Mouse (Mus musculus) forebrain, embryonic 13.5 days (tissue): ENCODE data around the gene Slc25a1. TPM values are rescaled to one million over a fixed set of nuclear protein-coding genes. Genes with fewer than 3 reads are reported as not detected.

Source experiments
- ATAC-seq: fragments of 200-750 bp; cut with Nextera tagmentation; 2 replicates; pipeline ENCODE4 v1.8.0; 2017
- H3K27ac ChIP-seq: fragments of 300-500 bp; sonication (generic); 2 replicates; pipeline ENCODE4 v1.5.1; 2015; ENCODE audit warnings: inconsistent platforms, mild to moderate bottlenecking, moderate library complexity
- H3K27me3 ChIP-seq: fragments of 300-500 bp; sonication (generic); 2 replicates; pipeline ENCODE4 v1.6.1; 2015; ENCODE audit warnings: mild to moderate bottlenecking, inconsistent platforms
- H3K36me3 ChIP-seq: fragments of 300-500 bp; sonication (generic); 2 replicates; pipeline ENCODE4 v1.6.1; 2015; ENCODE audit warnings: mild to moderate bottlenecking, inconsistent platforms; ENCODE audit not compliant: poor library complexity, severe bottlenecking
- H3K4me1 ChIP-seq: fragments of 300-500 bp; sonication (generic); 2 replicates; pipeline ENCODE4 v1.6.1; 2015; ENCODE audit warnings: inconsistent platforms
- H3K4me2 ChIP-seq: fragments of 300-500 bp; sonication (generic); 2 replicates; pipeline ENCODE4 v1.6.1; 2015; ENCODE audit warnings: inconsistent platforms, mild to moderate bottlenecking, moderate library complexity
- H3K4me3 ChIP-seq: fragments of 300-500 bp; sonication (generic); 2 replicates; pipeline ENCODE4 v1.5.1; 2015; ENCODE audit warnings: mild to moderate bottlenecking, inconsistent platforms
- H3K9ac ChIP-seq: fragments of 300-500 bp; sonication (generic); 2 replicates; pipeline ENCODE4 v1.6.1; 2015; ENCODE audit warnings: mild to moderate bottlenecking, inconsistent platforms
- H3K9me3 ChIP-seq: fragments of 300-500 bp; sonication (generic); replicated peaks from 2 replicates; pipeline ENCODE4 v1.6.1; 2016; ENCODE audit warnings: inconsistent platforms
- WGBS: fragments of 180-500 bp; shearing (Covaris S2); methylation state at CpG from one replicate; pipeline ENCODE4 v1.1.7; 2015; 5-methylcytosine and 5-hydroxymethylcytosine counted together
- polyA plus RNA-seq: library from polyadenylated mRNA; unstranded; fragments of >200 nt; fragmentation: Nextera tagmentation; extraction: Ambion mirVana; gene quantifications from 2 replicates; pipeline ENCODE4 v1.2.1, GENCODE M21; 2015

The Slc25a1 gene
- polyA plus RNA-seq, 1 experiment from 2014 or later, result 104 TPM

GRCm38 (mm10) chr16:17914307-17915249, 13.4 kb downstream of the Slc25a1 start, which contains the start of gene Gsc2:
TSS of gene Gsc2 (minus strand) at chr16:17915059.
- Histone ChIP-seq H3K27ac (no peak within 1 kb of the TSS), H3K4me1 (peaks cover 21% of the 10 kb centered on the region), H3K36me3 (no peaks in the 10 kb centered on the region), H3K27me3 (peaks cover 70% of the 10 kb centered on the region), H3K4me3 (peak within 1 kb of the TSS; percentile 34), H3K9ac (peak within 1 kb of the TSS; percentile 34), H3K4me2 (peak within 1 kb of the TSS; percentile 57), H3K9me3 (no peaks in the 10 kb centered on the region)
- no peak for ATAC-seq
- WGBS, result under 1% methylated on average over 84 of the region's 106 CpGs

DNA sequence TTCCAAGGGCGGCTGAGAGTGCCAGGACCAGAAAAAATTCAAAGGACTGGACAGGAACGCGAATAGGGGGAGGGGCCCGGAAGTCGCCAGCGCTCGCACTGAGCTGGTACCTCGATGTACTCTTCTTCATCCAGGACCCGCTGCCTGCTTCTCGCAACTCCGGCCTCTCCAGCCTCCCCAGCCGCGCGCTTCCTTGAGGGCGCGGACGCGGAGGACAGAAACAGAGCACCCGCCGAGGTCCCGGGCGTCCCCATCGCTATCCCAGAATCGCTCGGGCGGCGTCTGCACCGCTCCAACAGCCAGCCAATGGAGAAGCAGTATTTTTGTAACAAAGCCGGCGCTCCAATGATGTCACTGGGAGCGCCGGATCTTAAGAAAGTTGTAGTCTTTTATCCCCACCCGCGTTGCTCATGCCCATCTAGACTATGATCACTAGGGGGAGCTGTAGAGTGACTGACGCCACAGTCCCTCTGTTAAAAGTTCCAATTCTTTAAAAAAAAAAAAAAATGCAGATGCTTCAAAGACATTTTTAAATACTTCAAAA, 16.9 kb downstream of the Slc25a1 start, which contains the start of gene Ess2:
Ess2 (minus strand) TSS at position 297 of the 544 bp plus-strand sequence.
- H3K4me3 ChIP-seq, result peak within 1 kb of the TSS; percentile 78
- peak within 1 kb of the TSS; percentile 52; the same call in 1 of the 2 replicates for H3K27ac ChIP-seq
- H3K36me3 ChIP-seq, result peaks cover 34% of the 10 kb centered on the region
- ATAC-seq, result peak; percentile 97
- H3K9me3 ChIP-seq, result no peaks in the 10 kb centered on the region
- under 1% methylated on average over 35 of the region's 35 CpGs for WGBS
- H3K27me3 ChIP-seq, result peaks cover 46% of the 10 kb centered on the region
- peak within 1 kb of the TSS; percentile 97 for H3K4me2 ChIP-seq
- H3K9ac ChIP-seq, result peak within 1 kb of the TSS; percentile 85
- H3K4me1 ChIP-seq, result peaks cover 21% of the 10 kb centered on the region

GRCm38 (mm10) chr16:17898462-17898861, 29.6 kb downstream of the Slc25a1 start, which contains the start of the genes Dgcr2 and Tssk2:
TSS of gene Dgcr2 (minus strand) at chr16:17898562.
TSS of gene Tssk2 (plus strand) at chr16:17898637.
- Histone ChIP-seq H3K9ac (no peak within 1 kb of the TSS), H3K4me1 (no peaks in the 10 kb centered on the region), H3K36me3 (peaks cover 52% of the 10 kb centered on the region), H3K4me3 (no peak within 1 kb of the TSS), H3K9me3 (no peaks in the 10 kb centered on the region), H3K27ac (no peak within 1 kb of the TSS), H3K4me2 (no peak within 1 kb of the TSS), H3K27me3 (0 out of 2 replicates have a peak, but pooled peaks cover 3% of the 10 kb centered on the region)
- 90% methylated on average over 14 of the region's 14 CpGs for WGBS
- ATAC-seq, result no peak

GRCm38 (mm10) chr16:17896091-17896490, 31.9 kb downstream of the Slc25a1 start:
- Histone ChIP-seq H3K4me2 (no peak overlapping the region), H3K27me3 (0 out of 2 replicates have a peak, but pooled peaks cover 3% of the 10 kb centered on the region), H3K36me3 (peaks cover 28% of the 10 kb centered on the region), H3K9ac (no peak overlapping the region), H3K9me3 (no peaks in the 10 kb centered on the region), H3K27ac (no peak overlapping the region), H3K4me3 (no peak overlapping the region), H3K4me1 (peaks cover 10% of the 10 kb centered on the region)
- ATAC-seq, result no peak

DNA sequence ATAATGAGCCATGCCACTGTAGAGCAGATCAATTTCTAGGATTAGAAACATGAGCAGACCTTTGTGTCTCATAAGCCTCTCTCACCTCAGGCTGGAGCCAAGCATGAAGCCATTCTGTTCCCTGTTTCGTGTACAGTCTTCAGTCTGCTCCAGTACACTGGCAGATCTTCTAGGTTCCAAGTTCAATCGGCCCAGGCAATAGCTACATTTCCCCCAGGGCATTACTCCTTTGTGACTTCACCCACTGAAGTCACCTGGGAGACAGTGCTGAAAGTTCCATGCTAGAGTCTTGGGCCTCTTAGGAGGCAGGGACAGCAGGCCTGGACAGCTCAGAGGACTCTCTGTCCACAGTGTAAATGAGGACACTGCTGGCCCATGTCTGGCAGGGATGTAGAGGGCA, 34.1 kb downstream of the Slc25a1 start, which contains the start of gene Tssk1:
Tssk1 (plus strand) TSS at position 301 of the 400 bp plus-strand sequence.
- no peak within 1 kb of the TSS for H3K9ac ChIP-seq
- 0 out of 2 replicates have a peak, but pooled peaks cover 3% of the 10 kb centered on the region for H3K27me3 ChIP-seq
- no peak for ATAC-seq
- WGBS, result 91% methylated on average over 2 of the region's 2 CpGs
- H3K4me2 ChIP-seq, result no peak within 1 kb of the TSS
- H3K36me3 ChIP-seq, result peaks cover 7% of the 10 kb centered on the region
- H3K4me1 ChIP-seq, result peaks cover 26% of the 10 kb centered on the region
- H3K4me3 ChIP-seq, result no peak within 1 kb of the TSS
- no peak within 1 kb of the TSS for H3K27ac ChIP-seq
- H3K9me3 ChIP-seq, result no peaks in the 10 kb centered on the region

DNA sequence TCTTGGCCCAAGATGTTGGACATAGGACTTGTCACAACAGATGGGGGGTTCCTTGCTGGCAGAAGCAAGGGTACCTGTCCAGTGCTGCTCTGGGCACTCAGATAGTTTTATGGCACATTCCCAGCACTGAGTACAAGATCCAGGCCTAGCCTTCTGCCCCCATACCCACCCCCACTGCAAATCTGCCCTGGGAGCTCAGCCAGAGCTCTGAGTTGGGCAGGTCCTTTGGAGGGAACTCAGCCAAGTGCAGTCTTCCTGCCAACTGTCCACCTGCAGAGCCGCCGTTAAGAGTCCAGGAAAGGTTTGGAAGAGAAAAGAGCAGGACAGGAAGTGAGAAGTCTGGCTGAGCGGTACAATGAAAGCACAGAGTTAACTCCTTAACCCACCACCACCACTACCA, 35.4 kb downstream of the Slc25a1 start:
- H3K27ac ChIP-seq, result no peak overlapping the region
- no peak overlapping the region for H3K9ac ChIP-seq
- no peak overlapping the region for H3K4me3 ChIP-seq
- H3K4me2 ChIP-seq, result no peak overlapping the region; the same call in 1 of the 2 replicates
- no peaks in the 10 kb centered on the region for H3K36me3 ChIP-seq
- 71% methylated on average over 3 of the region's 3 CpGs for WGBS
- peaks cover 26% of the 10 kb centered on the region for H3K4me1 ChIP-seq
- H3K27me3 ChIP-seq, result 0 out of 2 replicates have a peak, but pooled peaks cover 3% of the 10 kb centered on the region
- ATAC-seq, result no peak
- H3K9me3 ChIP-seq, result no peaks in the 10 kb centered on the region

- Histone ChIP-seq H3K9me3 (no peaks in the 10 kb centered on the region), H3K4me3 (peak within 1 kb of the TSS; percentile 95), H3K4me1 (peaks cover 30% of the 10 kb centered on the region), H3K9ac (peak within 1 kb of the TSS; percentile 97), H3K36me3 (no peaks in the 10 kb centered on the region), H3K4me2 (peak within 1 kb of the TSS; percentile 73), H3K27me3 (0 out of 2 replicates have a peak, but pooled peaks cover 3% of the 10 kb centered on the region), H3K27ac (peak within 1 kb of the TSS; percentile 94)
- WGBS, result 2% methylated on average over 38 of the region's 38 CpGs
- ATAC-seq, result peak; percentile 97
These were observed 36.5 kb downstream of the Slc25a1 start, which contains the start of gene Gm20518 for GRCm38 (mm10) chr16:17891567-17891959. TSS of gene Gm20518 (minus strand) at chr16:17891671.

DNA sequence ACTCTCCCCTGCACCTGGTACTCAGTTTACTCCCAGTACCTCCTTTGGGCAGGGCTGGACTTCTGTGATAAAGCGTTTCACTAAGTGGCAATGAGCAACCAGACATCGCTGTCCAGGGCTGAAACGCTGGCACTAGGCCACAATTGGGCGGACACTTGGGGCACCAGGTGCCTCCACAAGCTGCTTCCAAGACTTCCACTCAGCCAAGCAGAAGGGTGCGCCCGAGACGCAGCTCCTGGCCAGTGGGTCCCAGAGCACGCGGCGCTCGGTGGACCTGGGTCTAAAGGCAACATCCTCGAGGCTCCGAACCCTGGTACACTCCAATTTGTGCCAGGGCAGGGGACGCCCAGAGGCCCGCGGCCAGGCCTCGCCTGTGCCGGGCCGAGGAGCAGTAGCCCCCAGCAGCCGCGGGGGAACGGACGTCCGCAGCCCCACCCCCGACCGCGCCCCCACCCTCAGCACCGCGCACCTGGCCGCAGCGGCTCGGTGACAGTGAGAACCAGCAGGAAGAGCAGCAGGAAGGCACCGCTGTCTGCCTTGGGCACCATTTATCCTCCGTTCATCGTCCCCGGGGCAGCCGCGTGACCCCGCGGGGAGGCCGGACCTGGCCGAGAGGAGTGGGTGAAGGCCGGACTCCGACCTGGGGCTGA, 37.0 kb downstream of the Slc25a1 start:
- H3K9me3 ChIP-seq, result no peaks in the 10 kb centered on the region
- 0 out of 2 replicates have a peak, but pooled peaks cover 3% of the 10 kb centered on the region for H3K27me3 ChIP-seq
- H3K27ac ChIP-seq, result peak overlapping the region; percentile 94
- peaks cover 33% of the 10 kb centered on the region for H3K4me1 ChIP-seq
- H3K9ac ChIP-seq, result peak overlapping the region; percentile 97
- no peaks in the 10 kb centered on the region for H3K36me3 ChIP-seq
- peak overlapping the region; percentile 73 for H3K4me2 ChIP-seq
- 1% methylated on average over 44 of the region's 44 CpGs for WGBS
- peak overlapping the region; percentile 95 for H3K4me3 ChIP-seq
- ATAC-seq, result peak; percentile 59

DNA sequence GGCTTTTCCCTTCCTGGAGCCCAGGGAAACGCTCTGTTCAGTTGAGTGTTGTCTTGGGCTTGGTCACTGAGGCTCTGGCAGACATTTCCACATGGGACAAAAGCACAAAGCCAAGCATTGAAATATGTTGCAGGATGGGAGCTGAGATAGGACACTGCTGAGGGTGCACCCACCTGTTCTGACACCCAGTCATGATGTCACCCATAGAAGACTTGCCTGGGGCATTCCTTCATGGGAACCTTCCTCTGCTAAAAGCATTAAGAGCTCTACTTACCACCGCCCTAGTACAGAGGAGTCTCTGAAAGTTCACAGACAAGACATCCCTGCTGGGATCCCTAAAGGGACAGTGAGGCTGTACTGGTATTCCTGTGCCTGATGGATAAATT, 37.7 kb downstream of the Slc25a1 start:
- Histone ChIP-seq H3K4me1 (peaks cover 36% of the 10 kb centered on the region), H3K36me3 (no peaks in the 10 kb centered on the region), H3K27ac (no peak overlapping the region), H3K9me3 (no peaks in the 10 kb centered on the region), H3K4me3 (peak overlapping the region; percentile 95), H3K9ac (peak overlapping the region; percentile 97), H3K27me3 (0 out of 2 replicates have a peak, but pooled peaks cover 3% of the 10 kb centered on the region), H3K4me2 (peak overlapping the region; percentile 73)
- WGBS, result 56% methylated on average over 2 of the region's 2 CpGs
- no peak for ATAC-seq

GRCm38 (mm10) chr16:17889689-17890341, 38.2 kb downstream of the Slc25a1 start:
- peak overlapping the region; percentile 73 for H3K4me2 ChIP-seq
- H3K36me3 ChIP-seq, result no peaks in the 10 kb centered on the region
- H3K27me3 ChIP-seq, result 0 out of 2 replicates have a peak, but pooled peaks cover 3% of the 10 kb centered on the region
- no peak overlapping the region for H3K27ac ChIP-seq
- H3K9me3 ChIP-seq, result no peaks in the 10 kb centered on the region
- peak overlapping the region; percentile 95 for H3K4me3 ChIP-seq
- 80% methylated on average over 6 of the region's 6 CpGs for whole genome bisulfite sequencing
- H3K4me1 ChIP-seq, result peaks cover 36% of the 10 kb centered on the region
- ATAC-seq, result no peak
- H3K9ac ChIP-seq, result peak overlapping the region; percentile 97

DNA sequence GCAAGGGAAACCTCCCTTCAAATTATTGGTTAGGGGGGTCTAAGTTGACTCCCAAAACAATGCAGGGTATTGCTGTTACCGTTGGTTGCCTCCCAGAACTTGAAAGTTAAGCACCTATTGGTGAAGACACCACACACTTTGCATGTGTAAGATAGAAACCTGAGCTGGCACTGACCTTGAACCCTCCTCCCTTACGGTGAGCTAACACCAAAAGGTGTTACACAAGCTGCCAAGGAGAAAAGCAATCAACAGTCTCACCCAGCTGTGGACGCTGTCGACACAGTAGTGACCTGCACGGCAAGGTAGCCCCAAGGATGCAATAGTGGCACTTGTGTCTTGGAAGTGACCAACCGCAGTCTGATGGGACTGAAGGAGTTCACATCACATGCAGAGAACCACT, 43.9 kb downstream of the Slc25a1 start:
- no peaks in the 10 kb centered on the region for H3K27me3 ChIP-seq
- WGBS, result 88% methylated on average over 6 of the region's 6 CpGs
- ATAC-seq, result no peak
- H3K9me3 ChIP-seq, result no peaks in the 10 kb centered on the region
- H3K27ac ChIP-seq, result no peak overlapping the region
- H3K4me2 ChIP-seq, result no peak overlapping the region
- H3K4me1 ChIP-seq, result peaks cover 13% of the 10 kb centered on the region; the same call in 1 of the 2 replicates
- peaks cover 29% of the 10 kb centered on the region for H3K36me3 ChIP-seq
- no peak overlapping the region for H3K4me3 ChIP-seq
- H3K9ac ChIP-seq, result no peak overlapping the region
